Mouse (Mus musculus) kidney, embryonic 16.5 days (tissue): ENCODE measurements at regions not wholly inside any gene's neighbourhood (a gene's known extent, or its start where the extent isn't known, plus 50 kb on each side); places are given as distances from the start of the nearest gene placed in this dataset.

Source experiments
- ATAC-seq: fragments of 200-750 bp; cut with Nextera tagmentation; 2 replicates; pipeline ENCODE4 v1.8.0; 2017; ENCODE audit warnings: moderate TSS enrichment; ENCODE audit not compliant: low FRiP score, low TSS enrichment
- H3K27ac ChIP-seq: fragments of 300-500 bp; sonication (generic); 2 replicates; pipeline ENCODE4 v1.5.1; 2014; ENCODE audit warnings: low read length
- H3K27me3 ChIP-seq: fragments of 300-500 bp; sonication (generic); 2 replicates; pipeline ENCODE4 v1.6.1; 2014; ENCODE audit warnings: low read length, control low read depth, mixed read lengths; ENCODE audit not compliant: insufficient read depth
- H3K36me3 ChIP-seq: fragments of 300-500 bp; sonication (generic); 2 replicates; pipeline ENCODE4 v1.6.1; 2014; ENCODE audit warnings: low read length, control low read depth, mixed read lengths; ENCODE audit not compliant: insufficient read depth
- H3K4me1 ChIP-seq: fragments of 300-500 bp; sonication (generic); 2 replicates; pipeline ENCODE4 v1.6.1; 2014; ENCODE audit warnings: low read length, control low read depth, mixed read lengths; ENCODE audit not compliant: insufficient read depth
- H3K4me2 ChIP-seq: fragments of 300-500 bp; sonication (generic); replicated peaks from 2 replicates; pipeline ENCODE4 v1.6.1; 2014; ENCODE audit warnings: low read depth, low read length
- H3K4me3 ChIP-seq: fragments of 300-500 bp; sonication (generic); 2 replicates; pipeline ENCODE4 v1.5.1; 2014; ENCODE audit warnings: mild to moderate bottlenecking, low read length
- H3K9ac ChIP-seq: fragments of 300-500 bp; sonication (generic); replicated peaks from 2 replicates; pipeline ENCODE4 v1.6.1; 2014; ENCODE audit warnings: low read length
- H3K9me3 ChIP-seq: fragments of 300-500 bp; sonication (generic); 2 replicates; pipeline ENCODE4 v1.6.1; 2016; ENCODE audit warnings: low read length, control low read depth
- WGBS: fragments of 180-500 bp; shearing (Covaris S2); extraction: QIAGEN DNeasy Blood & Tissue Kit; methylation state at CpG from one replicate; pipeline ENCODE4 v1.1.7; 2014; 5-methylcytosine and 5-hydroxymethylcytosine counted together

GRCm38 (mm10) chr11:52566026-52566425, 169.8 kb downstream of the 9530068E07Rik start:
- H3K4me2 ChIP-seq, result no peak overlapping the region
- H3K27ac ChIP-seq, result no peak overlapping the region
- ATAC-seq, result no peak
- H3K9ac ChIP-seq, result no peak overlapping the region
- H3K9me3 ChIP-seq, result no peaks in the 10 kb centered on the region
- H3K4me3 ChIP-seq, result no peak overlapping the region
- H3K36me3 ChIP-seq, result no peaks in the 10 kb centered on the region
- peaks cover 15% of the 10 kb centered on the region; the same call in 1 of the 2 replicates for H3K4me1 ChIP-seq
- 25% methylated on average over 9 of the region's 9 CpGs for WGBS
- H3K27me3 ChIP-seq, result no peaks in the 10 kb centered on the region

GRCm38 (mm10) chr11:52567945-52568687, 171.9 kb downstream of the 9530068E07Rik start:
- no peak overlapping the region for H3K4me3 ChIP-seq
- H3K9me3 ChIP-seq, result no peaks in the 10 kb centered on the region
- peaks cover 15% of the 10 kb centered on the region; the same call in 1 of the 2 replicates for H3K4me1 ChIP-seq
- ATAC-seq, result no peak
- H3K4me2 ChIP-seq, result no peak overlapping the region
- 53% methylated on average over 13 of the region's 13 CpGs for WGBS
- H3K36me3 ChIP-seq, result no peaks in the 10 kb centered on the region
- no peaks in the 10 kb centered on the region for H3K27me3 ChIP-seq
- H3K9ac ChIP-seq, result no peak overlapping the region
- H3K27ac ChIP-seq, result no peak overlapping the region

GRCm38 (mm10) chr11:52568794-52569193, 172.6 kb downstream of the 9530068E07Rik start:
- WGBS, result 45% methylated on average over 1 of the region's 1 CpGs
- Histone ChIP-seq H3K27ac (no peak overlapping the region), H3K4me3 (no peak overlapping the region), H3K27me3 (no peaks in the 10 kb centered on the region), H3K9me3 (no peaks in the 10 kb centered on the region), H3K9ac (no peak overlapping the region), H3K4me2 (no peak overlapping the region), H3K4me1 (peaks cover 15% of the 10 kb centered on the region; the same call in 1 of the 2 replicates), H3K36me3 (no peaks in the 10 kb centered on the region)
- no peak for ATAC-seq

DNA sequence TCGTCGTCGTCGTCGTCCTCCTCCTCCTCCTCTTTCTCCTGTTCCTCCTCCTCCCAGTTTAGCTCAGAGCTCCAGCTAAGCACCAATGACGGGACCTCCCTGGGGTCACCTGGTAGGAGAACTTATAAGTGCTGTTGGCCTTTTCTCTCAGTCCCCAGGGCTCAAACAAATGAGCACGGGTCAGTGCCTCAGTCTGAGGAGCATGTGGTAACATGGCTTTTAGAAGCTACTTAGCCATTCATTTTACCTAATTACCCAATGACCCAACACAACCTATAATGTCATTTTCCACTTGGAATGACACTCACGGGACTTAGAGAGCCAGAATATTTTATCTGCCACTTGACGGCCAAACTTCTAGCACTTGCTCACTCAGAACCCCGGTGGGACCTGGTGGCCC, 173.5 kb downstream of the 9530068E07Rik start:
- H3K36me3 ChIP-seq, result no peaks in the 10 kb centered on the region
- H3K4me1 ChIP-seq, result peaks cover 15% of the 10 kb centered on the region; the same call in 1 of the 2 replicates
- H3K9ac ChIP-seq, result no peak overlapping the region
- no peak overlapping the region for H3K27ac ChIP-seq
- no peak for ATAC-seq
- H3K4me2 ChIP-seq, result no peak overlapping the region
- no peak overlapping the region for H3K4me3 ChIP-seq
- H3K9me3 ChIP-seq, result no peaks in the 10 kb centered on the region
- no peaks in the 10 kb centered on the region for H3K27me3 ChIP-seq
- 78% methylated on average over 10 of the region's 10 CpGs for WGBS

- no peak overlapping the region for H3K4me3 ChIP-seq
- ATAC-seq, result no peak
- no peak overlapping the region for H3K4me2 ChIP-seq
- no peaks in the 10 kb centered on the region for H3K9me3 ChIP-seq
- whole genome bisulfite sequencing, result 46% methylated on average over 9 of the region's 9 CpGs
- no peaks in the 10 kb centered on the region for H3K27me3 ChIP-seq
- no peak overlapping the region for H3K27ac ChIP-seq
- no peak overlapping the region for H3K9ac ChIP-seq
- no peaks in the 10 kb centered on the region for H3K36me3 ChIP-seq
- no peaks in the 10 kb centered on the region for H3K4me1 ChIP-seq
These were observed 182.2 kb downstream of the 9530068E07Rik start for GRCm38 (mm10) chr11:52578471-52578870.

- ATAC-seq, result no peak
- H3K4me2 ChIP-seq, result no peak overlapping the region
- WGBS, result 78% methylated on average over 13 of the region's 13 CpGs
These were observed 183.6 kb downstream of the 9530068E07Rik start for GRCm38 (mm10) chr11:52579764-52580377.

GRCm38 (mm10) chr11:52591596-52592180, 172.7 kb upstream of the Fstl4 start:
- no peak overlapping the region for H3K9ac ChIP-seq
- no peaks in the 10 kb centered on the region for H3K4me1 ChIP-seq
- no peak for ATAC-seq
- no peaks in the 10 kb centered on the region for H3K36me3 ChIP-seq
- no peak overlapping the region for H3K4me2 ChIP-seq
- H3K27ac ChIP-seq, result no peak overlapping the region
- H3K27me3 ChIP-seq, result no peaks in the 10 kb centered on the region
- 46% methylated on average over 9 of the region's 9 CpGs for WGBS
- H3K9me3 ChIP-seq, result peaks cover 12% of the 10 kb centered on the region
- no peak overlapping the region for H3K4me3 ChIP-seq

More at GRCm38 (mm10) chr11:52579764-52580377, 183.6 kb downstream of the 9530068E07Rik start:
- no peak overlapping the region for H3K27ac ChIP-seq
- H3K36me3 ChIP-seq, result no peaks in the 10 kb centered on the region
- no peaks in the 10 kb centered on the region for H3K9me3 ChIP-seq
- H3K4me3 ChIP-seq, result no peak overlapping the region
- H3K9ac ChIP-seq, result no peak overlapping the region
- H3K4me1 ChIP-seq, result no peaks in the 10 kb centered on the region
- H3K27me3 ChIP-seq, result no peaks in the 10 kb centered on the region

GRCm38 (mm10) chr11:52594092-52594491, 170.3 kb upstream of the Fstl4 start:
- Histone ChIP-seq H3K27me3 (no peaks in the 10 kb centered on the region), H3K9me3 (peaks cover 12% of the 10 kb centered on the region), H3K9ac (no peak overlapping the region), H3K4me3 (no peak overlapping the region), H3K4me1 (no peaks in the 10 kb centered on the region), H3K4me2 (no peak overlapping the region), H3K27ac (no peak overlapping the region), H3K36me3 (no peaks in the 10 kb centered on the region)
- WGBS, result 41% methylated on average over 4 of the region's 4 CpGs
- no peak for ATAC-seq

DNA sequence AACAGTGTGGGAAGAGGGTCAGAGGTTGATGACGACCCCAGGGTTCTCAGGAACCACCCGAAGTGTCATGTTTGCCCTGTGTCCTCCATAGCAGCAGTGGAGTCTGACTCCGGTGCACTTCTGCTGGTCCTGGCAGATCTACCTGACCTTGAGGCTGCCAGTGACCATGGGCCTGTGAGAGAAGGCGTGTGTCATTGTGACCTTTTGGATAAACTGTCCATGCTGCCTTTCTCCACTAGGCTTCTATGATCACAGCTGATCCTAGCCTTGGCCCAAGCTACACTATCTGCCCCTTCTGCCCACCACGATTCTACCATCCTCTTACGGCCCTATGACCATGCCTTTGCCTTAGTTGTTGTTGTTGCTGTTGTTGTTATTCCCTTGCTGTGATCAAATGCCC, 163.2 kb upstream of the Fstl4 start:
- no peak overlapping the region for H3K9ac ChIP-seq
- H3K4me2 ChIP-seq, result no peak overlapping the region
- no peak overlapping the region for H3K4me3 ChIP-seq
- ATAC-seq, result no peak
- H3K36me3 ChIP-seq, result no peaks in the 10 kb centered on the region
- no peaks in the 10 kb centered on the region for H3K9me3 ChIP-seq
- H3K27ac ChIP-seq, result no peak overlapping the region
- 78% methylated on average over 6 of the region's 6 CpGs for WGBS
- H3K4me1 ChIP-seq, result no peaks in the 10 kb centered on the region
- H3K27me3 ChIP-seq, result no peaks in the 10 kb centered on the region

DNA sequence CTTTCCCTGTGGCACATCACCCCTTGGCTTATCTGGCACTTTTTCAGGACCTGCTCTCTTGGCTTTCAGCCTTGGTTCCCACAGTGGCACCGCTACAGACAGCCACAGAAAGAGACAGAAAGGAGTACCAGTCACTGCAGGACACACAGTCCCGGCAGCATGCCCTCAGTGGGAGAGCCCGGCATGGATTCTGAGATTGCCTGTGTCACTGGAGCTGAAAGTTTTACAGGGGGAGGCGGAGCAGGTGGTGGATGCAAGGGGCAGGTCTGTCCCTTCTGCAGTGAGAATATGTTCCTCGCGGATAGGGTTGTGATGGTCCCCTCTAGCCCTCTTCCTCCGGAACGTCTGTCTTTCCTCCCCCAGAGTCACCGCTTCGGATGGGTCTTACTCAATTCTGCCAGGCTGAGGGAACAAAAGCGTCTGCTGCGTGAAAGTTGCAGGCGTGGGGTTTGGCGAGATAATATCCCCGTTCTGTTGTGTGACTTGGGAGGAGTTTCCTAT, 162.3 kb upstream of the Fstl4 start:
- no peak for ATAC-seq
- no peak overlapping the region for H3K4me3 ChIP-seq
- H3K9me3 ChIP-seq, result no peaks in the 10 kb centered on the region
- no peaks in the 10 kb centered on the region for H3K27me3 ChIP-seq
- 60% methylated on average over 15 of the region's 15 CpGs for WGBS
- H3K27ac ChIP-seq, result no peak overlapping the region
- H3K4me2 ChIP-seq, result no peak overlapping the region
- H3K4me1 ChIP-seq, result no peaks in the 10 kb centered on the region
- H3K9ac ChIP-seq, result no peak overlapping the region
- H3K36me3 ChIP-seq, result no peaks in the 10 kb centered on the region
